Mouse (Mus musculus) stomach, postnatal 0 days (tissue): ENCODE data around the gene Abhd17c. TPM values are rescaled to one million over a fixed set of nuclear protein-coding genes. Genes with fewer than 3 reads are reported as not detected.

Experiments
- ATAC-seq: fragments of 200-750 bp; cut with Nextera tagmentation; 2 replicates; pipeline ENCODE4 v1.8.0; 2017; ENCODE audit not compliant: low FRiP score, low TSS enrichment
- DNase-seq: peaks from one replicate; pipeline ENCODE4 v3.0.0-alpha.2; 2016; ENCODE audit warnings: low spot score
- H3K27ac ChIP-seq: fragments of 300-500 bp; sonication (generic); replicated peaks from 2 replicates; pipeline ENCODE4 v1.5.1; 2014; ENCODE audit warnings: mild to moderate bottlenecking, control low read depth
- H3K27me3 ChIP-seq: fragments of 300-500 bp; sonication (generic); 2 replicates; pipeline ENCODE4 v1.6.1; 2014; ENCODE audit warnings: low read length; ENCODE audit not compliant: control insufficient read depth, insufficient read depth
- H3K36me3 ChIP-seq: fragments of 300-500 bp; sonication (generic); 2 replicates; pipeline ENCODE4 v1.6.1; 2014; ENCODE audit warnings: low read length, mixed read lengths; ENCODE audit not compliant: control insufficient read depth, insufficient read depth
- H3K4me1 ChIP-seq: fragments of 300-500 bp; sonication (generic); replicated peaks from 2 replicates; pipeline ENCODE4 v1.6.1; 2014; ENCODE audit warnings: antibody characterized with exemption; ENCODE audit not compliant: control insufficient read depth, insufficient read depth
- H3K4me2 ChIP-seq: fragments of 300-500 bp; sonication (generic); replicated peaks from 2 replicates; pipeline ENCODE4 v1.6.1; 2014; ENCODE audit warnings: low read depth, mild to moderate bottlenecking, control low read depth, moderate library complexity
- H3K4me3 ChIP-seq: fragments of 300-500 bp; sonication (generic); 2 replicates; pipeline ENCODE4 v1.5.1; 2014; ENCODE audit warnings: low read depth, low read length, control low read depth
- H3K9ac ChIP-seq: fragments of 300-500 bp; sonication (generic); 2 replicates; pipeline ENCODE4 v1.6.1; 2014; ENCODE audit warnings: mild to moderate bottlenecking, low read length, control low read depth, mixed read lengths
- H3K9me3 ChIP-seq: fragments of 300-500 bp; sonication (generic); 2 replicates; pipeline ENCODE4 v1.6.1; 2016; ENCODE audit warnings: low read length; ENCODE audit not compliant: control insufficient read depth
- CTCF ChIP-seq: IDR thresholded peaks from 2 replicates; pipeline ENCODE4 v1.5.1; 2016; ENCODE audit warnings: antibody characterized with exemption, low read depth, mild to moderate bottlenecking, moderate library complexity
- EP300 ChIP-seq: optimal IDR thresholded peaks from 2 replicates; pipeline ENCODE3; 2016; ENCODE audit warnings: antibody characterized with exemption
- WGBS: fragments of 180-500 bp; shearing (Covaris S2); extraction: QIAGEN DNeasy Blood & Tissue Kit; methylation state at CpG from one replicate; pipeline ENCODE4 v1.1.7; 2014; 5-methylcytosine and 5-hydroxymethylcytosine counted together
- polyA plus RNA-seq: library from polyadenylated mRNA; unstranded; fragments of >200 nt; fragmentation: Nextera tagmentation; extraction: Ambion mirVana; gene quantifications from 2 replicates; pipeline ENCODE4 v1.2.1, GENCODE M21; 2015

Abhd17c gene
- 59.7 and 60.9 TPM in 2 replicates for polyA plus RNA-seq

DNA sequence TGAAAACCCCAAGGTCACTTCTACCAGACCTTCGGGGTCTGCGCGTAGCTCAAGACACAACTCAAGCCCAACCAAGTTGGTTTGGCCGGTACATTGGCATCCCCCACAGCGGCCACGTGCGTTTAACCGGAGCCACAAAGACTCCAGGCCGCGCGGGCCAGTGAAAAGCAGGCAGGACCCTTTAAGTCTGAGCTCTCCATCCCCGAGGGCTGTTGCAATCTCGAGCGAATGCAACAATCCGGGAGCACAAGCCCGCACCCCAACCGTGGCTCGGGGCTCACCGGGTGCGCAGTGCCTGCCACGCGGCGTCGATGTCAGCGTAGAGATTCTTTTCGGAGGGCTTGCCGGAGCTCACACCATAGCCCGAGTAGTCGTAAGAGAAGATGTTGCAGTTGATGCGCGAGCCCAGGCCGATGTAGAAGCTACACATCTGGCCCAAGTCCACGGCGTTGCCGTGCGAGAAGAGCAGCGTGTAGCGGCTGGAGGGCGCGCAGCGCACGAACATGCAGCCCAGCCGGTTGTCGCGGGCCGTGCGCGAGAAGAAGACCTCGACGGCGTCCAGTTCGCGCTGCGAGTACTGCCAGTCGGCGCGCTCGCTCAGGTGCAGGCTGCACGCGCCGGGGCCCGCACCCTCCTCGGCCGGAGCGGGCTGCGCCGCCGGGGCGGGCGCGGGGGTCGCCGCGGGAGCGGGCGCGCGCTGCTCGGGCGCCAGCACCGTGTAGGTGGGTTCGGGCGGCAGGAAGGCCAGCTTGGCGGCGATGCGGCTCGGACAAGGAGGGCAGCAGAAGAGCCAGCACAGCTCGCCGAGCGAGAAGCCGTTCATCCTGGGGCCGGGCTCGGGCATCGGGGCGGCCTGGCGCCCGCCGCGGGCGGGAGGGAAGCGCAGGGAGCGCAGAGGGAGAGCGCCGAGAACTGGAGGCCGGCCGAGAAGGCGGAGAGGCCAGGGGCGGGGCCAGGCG lies at the start of gene Abhd17c:
Gene Abhd17c, minus strand, starts transcription at position 893 of the 959 bp plus-strand sequence.
- DNase-seq: peak; percentile 69

DNA sequence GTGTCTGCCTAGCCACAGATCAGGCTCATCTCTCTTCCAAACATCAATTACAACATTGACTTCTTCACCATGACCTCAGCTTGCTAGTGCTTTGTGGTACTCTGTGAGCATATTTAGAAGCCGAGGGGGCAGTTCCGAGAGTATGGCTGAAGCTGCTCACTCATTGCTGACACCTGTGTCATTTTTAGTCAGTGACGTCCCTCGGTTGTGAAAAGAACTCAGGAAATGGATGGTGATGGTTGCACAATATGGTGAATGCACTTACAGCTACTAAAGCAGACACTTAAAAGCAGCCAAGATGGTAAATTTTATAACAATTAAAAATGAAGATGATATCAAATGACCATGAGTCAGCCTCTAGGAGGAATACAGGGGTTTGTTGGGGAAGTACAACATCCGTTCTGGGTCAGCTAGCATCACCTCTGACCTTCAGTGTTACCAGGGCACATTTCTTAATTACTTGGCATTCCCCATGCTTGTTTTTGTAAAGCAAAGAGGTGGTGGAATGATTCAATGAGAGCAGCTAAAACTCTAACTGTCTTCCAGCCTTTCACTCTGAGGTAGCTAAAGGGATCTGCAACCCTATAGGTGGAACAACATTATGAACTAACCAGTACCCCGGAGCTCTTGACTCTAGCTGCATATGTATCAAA lies 45.6 kb upstream of the Abhd17c start:
- DNase-seq (no peak), ATAC-seq (no peak)
- H3K4me2 ChIP-seq: no peak overlapping the region
- 82% methylated on average over 6 of the region's 6 CpGs for WGBS
- TF ChIP-seq EP300 (no peak), CTCF (no peak)
- no peaks in the 10 kb centered on the region for H3K4me1 ChIP-seq
- no peak overlapping the region for H3K9ac ChIP-seq
- no peaks in the 10 kb centered on the region for H3K9me3 ChIP-seq
- no peak overlapping the region for H3K4me3 ChIP-seq
- no peak overlapping the region for H3K27ac ChIP-seq
- no peaks in the 10 kb centered on the region for H3K27me3 ChIP-seq
- no peaks in the 10 kb centered on the region for H3K36me3 ChIP-seq

More for the DNA sequence above, at the start of gene Abhd17c:
- TF ChIP-seq EP300 (no peak), CTCF (no peak; the same call in 1 of the 2 replicates)
- Histone ChIP-seq H3K27me3 (no peaks in the 10 kb centered on the region), H3K9ac (peak within 1 kb of the TSS; percentile 93), H3K4me1 (no peaks in the 10 kb centered on the region; the same call in 1 of the 2 replicates), H3K36me3 (no peaks in the 10 kb centered on the region), H3K27ac (peak within 1 kb of the TSS; percentile 95), H3K4me2 (peak within 1 kb of the TSS; percentile 83), H3K4me3 (peak within 1 kb of the TSS; percentile 79), H3K9me3 (no peaks in the 10 kb centered on the region)
- WGBS: under 1% methylated on average over 85 of the region's 109 CpGs
- peak; percentile 45 for ATAC-seq

- TF ChIP-seq CTCF (no peak), EP300 (no peak)
- H3K4me1 ChIP-seq: no peaks in the 10 kb centered on the region
- DNase-seq: no peak
Observed at GRCm38 (mm10) chr7:84196221-84196620, 44.5 kb upstream of the Abhd17c start.

GRCm38 (mm10) chr7:84192256-84192655 lies 40.6 kb upstream of the Abhd17c start:
- ATAC-seq: no peak
- 85% methylated on average over 3 of the region's 3 CpGs for WGBS

More at GRCm38 (mm10) chr7:84196221-84196620, 44.5 kb upstream of the Abhd17c start:
- Histone ChIP-seq H3K36me3 (no peaks in the 10 kb centered on the region), H3K4me2 (no peak overlapping the region), H3K9me3 (no peaks in the 10 kb centered on the region), H3K4me3 (no peak overlapping the region), H3K27ac (no peak overlapping the region), H3K9ac (no peak overlapping the region), H3K27me3 (no peaks in the 10 kb centered on the region)
- no peak for ATAC-seq
- 55% methylated on average over 6 of the region's 6 CpGs for WGBS

GRCm38 (mm10) chr7:84191476-84191875 lies 39.8 kb upstream of the Abhd17c start:
- Histone ChIP-seq H3K27ac (no peak overlapping the region), H3K4me3 (no peak overlapping the region), H3K4me2 (no peak overlapping the region), H3K9ac (no peak overlapping the region), H3K4me1 (no peaks in the 10 kb centered on the region), H3K9me3 (no peaks in the 10 kb centered on the region), H3K36me3 (no peaks in the 10 kb centered on the region), H3K27me3 (no peaks in the 10 kb centered on the region)
- WGBS: 87% methylated on average over 2 of the region's 2 CpGs
- no peak for DNase-seq
- no peak for TF ChIP-seq CTCF
- TF ChIP-seq EP300: no peak
- no peak for ATAC-seq

More at GRCm38 (mm10) chr7:84192256-84192655, 40.6 kb upstream of the Abhd17c start:
- Histone ChIP-seq H3K4me1 (no peaks in the 10 kb centered on the region), H3K4me2 (no peak overlapping the region), H3K27me3 (no peaks in the 10 kb centered on the region), H3K9ac (no peak overlapping the region), H3K27ac (no peak overlapping the region), H3K4me3 (no peak overlapping the region), H3K9me3 (no peaks in the 10 kb centered on the region), H3K36me3 (no peaks in the 10 kb centered on the region)
- DNase-seq: no peak
- no peak for TF ChIP-seq CTCF
- TF ChIP-seq EP300: no peak
